Mouse (Mus musculus) kidney, embryonic 15.5 days (tissue): ENCODE results near the gene Rnf130. TPM values are rescaled to one million over a fixed set of nuclear protein-coding genes. Genes with fewer than 3 reads are reported as not detected.
A peak's percentile ranks its signal among the peaks of the same experiment; 100 is the strongest.

ENCODE experiments used
- ATAC-seq: fragments of 200-750 bp; cut with Nextera tagmentation; replicated peaks from 2 replicates; pipeline ENCODE4 v1.8.0; 2017; ENCODE audit warnings: moderate TSS enrichment; ENCODE audit not compliant: low FRiP score
- H3K27ac ChIP-seq: fragments of 300-500 bp; sonication (generic); 2 replicates; pipeline ENCODE4 v1.5.1; 2015; ENCODE audit warnings: mild to moderate bottlenecking, inconsistent platforms
- H3K27me3 ChIP-seq: fragments of 300-500 bp; sonication (generic); 2 replicates; pipeline ENCODE4 v1.6.1; 2015; ENCODE audit warnings: inconsistent platforms
- H3K36me3 ChIP-seq: fragments of 300-500 bp; sonication (generic); 2 replicates; pipeline ENCODE4 v1.6.1; 2015; ENCODE audit warnings: inconsistent platforms
- H3K4me1 ChIP-seq: fragments of 300-500 bp; sonication (generic); 2 replicates; pipeline ENCODE4 v1.6.1; 2015; ENCODE audit warnings: inconsistent platforms
- H3K4me2 ChIP-seq: fragments of 300-500 bp; sonication (generic); 2 replicates; pipeline ENCODE4 v1.6.1; 2015; ENCODE audit warnings: moderate library complexity, mild to moderate bottlenecking, inconsistent platforms
- H3K4me3 ChIP-seq: fragments of 300-500 bp; sonication (generic); replicated peaks from 2 replicates; pipeline ENCODE4 v1.5.1; 2015; ENCODE audit warnings: mild to moderate bottlenecking, inconsistent platforms
- H3K9ac ChIP-seq: fragments of 300-500 bp; sonication (generic); 2 replicates; pipeline ENCODE4 v1.6.1; 2015; ENCODE audit warnings: mild to moderate bottlenecking, inconsistent platforms
- H3K9me3 ChIP-seq: fragments of 300-500 bp; sonication (generic); replicated peaks from 2 replicates; pipeline ENCODE4 v1.6.1; 2016; ENCODE audit warnings: inconsistent platforms
- WGBS: fragments of 180-500 bp; shearing (Covaris S2); methylation state at CpG from one replicate; pipeline ENCODE4 v1.1.7; 2015; ENCODE audit warnings: mixed read lengths; 5-methylcytosine and 5-hydroxymethylcytosine counted together
- polyA plus RNA-seq: library from polyadenylated mRNA; unstranded; fragments of >200 nt; fragmentation: Nextera tagmentation; extraction: Ambion mirVana; gene quantifications from 2 replicates; pipeline ENCODE4 v1.2.1, GENCODE M21; 2015

Gene Rnf130
- polyA plus RNA-seq, 1 experiment from 2014 or later = 59.1 TPM

GRCm38 (mm10) chr11:49996398-49996797 is 28.7 kb upstream of the Rnf130 start:
- Histone ChIP-seq H3K27ac (no peak overlapping the region), H3K4me3 (no peak overlapping the region), H3K9me3 (no peaks in the 10 kb centered on the region), H3K36me3 (no peaks in the 10 kb centered on the region), H3K4me2 (no peak overlapping the region), H3K4me1 (no peaks in the 10 kb centered on the region), H3K9ac (no peak overlapping the region), H3K27me3 (no peaks in the 10 kb centered on the region)
- ATAC-seq = no peak
- 74% methylated on average over 4 of the region's 4 CpGs for WGBS

GRCm38 (mm10) chr11:49997321-49997720 is 27.8 kb upstream of the Rnf130 start:
- Histone ChIP-seq H3K4me1 (no peaks in the 10 kb centered on the region), H3K27ac (no peak overlapping the region), H3K36me3 (no peaks in the 10 kb centered on the region), H3K9me3 (no peaks in the 10 kb centered on the region), H3K4me3 (no peak overlapping the region), H3K4me2 (no peak overlapping the region), H3K9ac (no peak overlapping the region), H3K27me3 (no peaks in the 10 kb centered on the region)
- 65% methylated on average over 5 of the region's 5 CpGs for WGBS
- ATAC-seq = no peak

- WGBS = 87% methylated on average over 4 of the region's 4 CpGs
- no peaks in the 10 kb centered on the region for H3K4me1 ChIP-seq
These were observed 22.3 kb upstream of the Rnf130 start for GRCm38 (mm10) chr11:50002853-50003252.

GRCm38 (mm10) chr11:50007776-50008175 is 17.4 kb upstream of the Rnf130 start:
- H3K27me3 ChIP-seq = no peaks in the 10 kb centered on the region
- H3K4me3 ChIP-seq = no peak overlapping the region
- H3K4me2 ChIP-seq = no peak overlapping the region
- H3K27ac ChIP-seq = no peak overlapping the region
- H3K36me3 ChIP-seq = no peaks in the 10 kb centered on the region
- H3K9ac ChIP-seq = no peak overlapping the region
- WGBS = 78% methylated on average over 10 of the region's 10 CpGs
- no peaks in the 10 kb centered on the region for H3K9me3 ChIP-seq
- no peaks in the 10 kb centered on the region for H3K4me1 ChIP-seq
- ATAC-seq = no peak

More at GRCm38 (mm10) chr11:50002853-50003252, 22.3 kb upstream of the Rnf130 start:
- H3K9me3 ChIP-seq = no peaks in the 10 kb centered on the region
- H3K4me2 ChIP-seq = no peak overlapping the region
- ATAC-seq = no peak
- no peak overlapping the region for H3K9ac ChIP-seq
- no peak overlapping the region for H3K4me3 ChIP-seq
- H3K27me3 ChIP-seq = no peaks in the 10 kb centered on the region
- no peaks in the 10 kb centered on the region for H3K36me3 ChIP-seq
- no peak overlapping the region for H3K27ac ChIP-seq

- no peak overlapping the region for H3K9ac ChIP-seq
- no peak overlapping the region for H3K4me3 ChIP-seq
- no peaks in the 10 kb centered on the region for H3K27me3 ChIP-seq
- no peak overlapping the region for H3K27ac ChIP-seq
- no peak overlapping the region for H3K4me2 ChIP-seq
- no peak for ATAC-seq
- no peaks in the 10 kb centered on the region for H3K36me3 ChIP-seq
- no peaks in the 10 kb centered on the region for H3K9me3 ChIP-seq
- no peaks in the 10 kb centered on the region for H3K4me1 ChIP-seq
- WGBS = 27% methylated on average over 5 of the region's 5 CpGs
These were observed 16.9 kb upstream of the Rnf130 start for GRCm38 (mm10) chr11:50008231-50008630.

- H3K4me3 ChIP-seq = no peak overlapping the region
- no peak overlapping the region for H3K4me2 ChIP-seq
- no peak for ATAC-seq
- no peaks in the 10 kb centered on the region for H3K4me1 ChIP-seq
- H3K27me3 ChIP-seq = no peaks in the 10 kb centered on the region
- no peaks in the 10 kb centered on the region for H3K36me3 ChIP-seq
- no peak overlapping the region for H3K27ac ChIP-seq
- no peaks in the 10 kb centered on the region for H3K9me3 ChIP-seq
- no peak overlapping the region for H3K9ac ChIP-seq
- 85% methylated on average over 6 of the region's 6 CpGs for WGBS
These were observed 12.1 kb upstream of the Rnf130 start for GRCm38 (mm10) chr11:50013016-50013415.

GRCm38 (mm10) chr11:50016503-50016902 is 8.6 kb upstream of the Rnf130 start:
- Histone ChIP-seq H3K27me3 (no peaks in the 10 kb centered on the region), H3K36me3 (no peaks in the 10 kb centered on the region), H3K4me3 (no peak overlapping the region), H3K9ac (no peak overlapping the region), H3K27ac (no peak overlapping the region), H3K4me2 (no peak overlapping the region), H3K4me1 (no peaks in the 10 kb centered on the region), H3K9me3 (no peaks in the 10 kb centered on the region)
- no peak for ATAC-seq
- 75% methylated on average over 5 of the region's 5 CpGs for WGBS

- no peak for ATAC-seq
- WGBS = 66% methylated on average over 7 of the region's 7 CpGs
These were observed 7.6 kb upstream of the Rnf130 start for GRCm38 (mm10) chr11:50017511-50017910.

GRCm38 (mm10) chr11:50018848-50019247 is 6.3 kb upstream of the Rnf130 start:
- no peak for ATAC-seq
- H3K36me3 ChIP-seq = no peaks in the 10 kb centered on the region
- H3K27me3 ChIP-seq = peaks cover 5% of the 10 kb centered on the region; the same call in 1 of the 2 replicates
- no peaks in the 10 kb centered on the region for H3K9me3 ChIP-seq
- H3K4me2 ChIP-seq = no peak overlapping the region
- H3K4me3 ChIP-seq = no peak overlapping the region
- no peak overlapping the region for H3K27ac ChIP-seq
- no peaks in the 10 kb centered on the region for H3K4me1 ChIP-seq
- no peak overlapping the region for H3K9ac ChIP-seq

More at GRCm38 (mm10) chr11:50017511-50017910, 7.6 kb upstream of the Rnf130 start:
- no peaks in the 10 kb centered on the region for H3K36me3 ChIP-seq
- no peak overlapping the region for H3K9ac ChIP-seq
- H3K4me3 ChIP-seq = no peak overlapping the region
- no peak overlapping the region for H3K27ac ChIP-seq
- no peak overlapping the region for H3K4me2 ChIP-seq
- H3K4me1 ChIP-seq = no peaks in the 10 kb centered on the region
- no peaks in the 10 kb centered on the region for H3K9me3 ChIP-seq
- H3K27me3 ChIP-seq = no peaks in the 10 kb centered on the region

- 70% methylated on average over 3 of the region's 3 CpGs for WGBS
- H3K36me3 ChIP-seq = no peaks in the 10 kb centered on the region
- no peak for ATAC-seq
These were observed 3.1 kb upstream of the Rnf130 start for GRCm38 (mm10) chr11:50022085-50022484.

GRCm38 (mm10) chr11:50024445-50024832 is 707 bp upstream of the Rnf130 start:
- WGBS = 53% methylated on average over 6 of the region's 6 CpGs
- ATAC-seq = no peak; the same call in 1 of the 2 replicates
- Histone ChIP-seq H3K4me2 (peak overlapping the region; percentile 71), H3K4me1 (peaks cover 21% of the 10 kb centered on the region), H3K27ac (peak overlapping the region; percentile 93; the same call in 1 of the 2 replicates), H3K36me3 (no peaks in the 10 kb centered on the region), H3K9me3 (no peaks in the 10 kb centered on the region), H3K4me3 (peak overlapping the region; percentile 75), H3K27me3 (peaks cover 8% of the 10 kb centered on the region; the same call in 1 of the 2 replicates), H3K9ac (no peak overlapping the region)

More at GRCm38 (mm10) chr11:50022085-50022484, 3.1 kb upstream of the Rnf130 start:
- no peaks in the 10 kb centered on the region for H3K9me3 ChIP-seq
- H3K27ac ChIP-seq = no peak overlapping the region
- no peak overlapping the region for H3K9ac ChIP-seq
- no peak overlapping the region for H3K4me2 ChIP-seq
- H3K4me1 ChIP-seq = peaks cover 18% of the 10 kb centered on the region
- no peak overlapping the region for H3K4me3 ChIP-seq
- peaks cover 8% of the 10 kb centered on the region; the same call in 1 of the 2 replicates for H3K27me3 ChIP-seq

- peaks cover 8% of the 10 kb centered on the region; the same call in 1 of the 2 replicates for H3K27me3 ChIP-seq
These were observed 775 bp downstream of the Rnf130 start for GRCm38 (mm10) chr11:50025721-50026520.

More at GRCm38 (mm10) chr11:50025721-50026520, 775 bp downstream of the Rnf130 start:
- H3K9ac ChIP-seq = peak overlapping the region; percentile 86
- no peaks in the 10 kb centered on the region for H3K36me3 ChIP-seq
- peak overlapping the region; percentile 75 for H3K4me3 ChIP-seq
- H3K4me1 ChIP-seq = peaks cover 21% of the 10 kb centered on the region
- WGBS = 4% methylated on average over 24 of the region's 24 CpGs
- peak overlapping the region; percentile 93 for H3K27ac ChIP-seq
- H3K9me3 ChIP-seq = no peaks in the 10 kb centered on the region
- 0 out of 2 replicates have a peak, but pooled peaks have one; percentile 2 for ATAC-seq
- peak overlapping the region; percentile 71 for H3K4me2 ChIP-seq
